Mouse (Mus musculus) T-cell, adult 66 days (primary cell): ENCODE results near the gene 1600012H06Rik. TPM values are rescaled to one million over a fixed set of nuclear protein-coding genes. Genes with fewer than 3 reads are reported as not detected.

ENCODE experiments used
- total RNA-seq, 2 experiments: library from RNA; stranded (reverse); gene quantifications; 3 replicates in 1 of 2; 4 replicates in 1 of 2; pipeline ENCODE4 v1.2.4; 2023

1600012H06Rik gene
- 10 to 100 TPM; 16.6 to 23.0 TPM for total RNA-seq

DNA sequence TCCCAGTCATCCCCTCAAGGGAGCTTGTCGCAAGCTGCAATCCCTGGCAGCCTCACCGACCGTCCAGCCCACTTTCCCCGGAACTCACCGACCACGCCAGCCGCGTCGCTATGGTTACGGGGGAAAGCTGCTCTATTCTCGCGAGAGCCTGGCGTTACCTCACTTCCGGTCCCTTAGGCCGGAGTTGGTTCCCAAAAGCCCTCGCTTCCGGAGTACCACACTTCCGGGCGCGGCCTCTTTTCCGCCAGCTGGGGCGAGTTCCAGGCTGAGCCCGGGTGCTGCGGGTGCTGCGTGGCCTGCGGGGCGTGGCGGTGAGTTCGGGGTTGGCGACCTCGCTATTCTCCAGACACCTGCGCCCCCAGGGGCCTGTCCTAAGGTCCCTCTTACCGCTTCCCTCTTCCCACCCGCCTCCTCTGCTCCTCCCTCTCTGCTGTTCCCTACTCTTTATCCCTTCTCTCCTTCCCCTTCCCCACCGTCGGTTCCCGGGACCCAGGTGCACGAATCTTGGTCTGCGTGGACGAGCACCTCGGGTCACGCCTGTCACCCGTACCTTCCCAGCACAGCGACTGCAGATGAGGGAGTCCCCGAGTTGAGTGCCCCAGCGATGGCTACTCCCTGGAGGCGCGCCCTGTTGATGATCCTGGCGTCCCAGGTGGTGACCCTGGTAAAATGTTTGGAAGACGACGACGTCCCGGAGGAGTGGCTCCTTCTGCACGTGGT lies at the start of gene 1600012H06Rik, which contains the start of gene Wdr27:
1600012H06Rik (plus strand) TSS at position 176 of the 720 bp plus-strand sequence.
Wdr27 (minus strand) TSS at position 150 of the 720 bp plus-strand sequence.

DNA sequence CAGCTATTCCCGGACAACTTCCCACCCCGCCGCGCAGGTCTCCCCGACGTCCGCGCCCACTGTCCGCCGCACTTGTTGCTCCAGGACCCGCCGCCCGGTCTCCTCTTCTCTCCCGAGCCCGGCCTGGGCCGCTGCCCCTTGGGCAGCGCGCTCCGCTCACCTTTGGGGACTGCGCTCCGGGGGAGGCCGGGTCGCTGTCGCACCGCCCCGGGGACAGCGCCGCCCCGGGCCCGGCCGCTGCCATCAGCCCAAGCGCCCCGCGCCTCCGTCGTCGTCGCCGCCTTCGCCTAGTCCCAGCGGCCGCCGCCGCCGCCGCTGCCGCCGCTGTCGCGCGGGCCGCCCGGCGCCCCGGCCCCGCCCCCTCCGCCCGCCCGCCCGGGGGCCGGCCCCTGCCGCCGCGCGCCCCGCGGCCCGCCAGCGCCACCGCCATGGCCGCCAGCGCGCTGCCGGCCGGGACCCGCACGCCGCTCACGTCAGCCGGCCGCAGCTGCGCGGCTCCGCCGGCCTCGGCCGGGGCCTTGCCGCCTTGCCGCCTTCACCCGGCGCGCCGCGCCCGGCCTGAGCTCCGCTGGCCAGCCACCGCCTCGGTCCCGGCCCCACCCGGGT lies 18.1 kb downstream of the 1600012H06Rik start, which contains the start of gene Phf10:
Phf10 (minus strand) TSS at position 323 of the 606 bp plus-strand sequence.

DNA sequence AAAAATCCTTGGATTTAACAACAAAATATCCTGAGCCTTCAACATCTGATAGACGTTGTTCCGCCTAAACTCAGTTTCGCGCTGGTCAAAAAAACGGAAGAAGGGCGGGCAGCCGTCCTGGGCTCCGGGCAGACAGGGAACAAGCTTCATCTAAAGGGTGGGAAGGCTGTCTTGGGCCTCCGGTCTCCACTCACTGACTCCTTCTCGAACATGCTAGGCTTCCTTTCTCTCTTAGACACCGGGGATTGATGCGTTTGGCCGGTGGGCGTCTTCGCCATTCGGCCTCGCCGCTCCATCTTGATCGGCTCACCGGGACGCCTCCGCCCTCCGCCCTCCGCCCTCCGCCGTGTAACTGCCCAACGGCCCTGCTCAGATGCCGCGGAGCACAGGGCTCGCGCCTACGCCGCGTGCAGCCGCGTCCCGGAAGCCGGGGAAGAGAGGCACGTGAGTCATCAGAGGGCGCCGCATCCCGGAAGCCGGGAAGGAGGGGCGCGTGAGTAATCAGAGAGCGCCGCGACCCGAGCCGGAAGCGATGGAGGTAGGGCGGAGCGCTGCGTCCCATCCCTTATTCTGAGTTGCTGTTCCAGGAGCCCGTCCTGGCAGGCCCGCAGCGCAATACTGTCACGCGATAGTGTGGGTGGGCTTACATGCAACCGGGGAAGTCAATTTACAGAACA lies 35.5 kb downstream of the 1600012H06Rik start, which contains the start of the genes 9030025P20Rik and Gm3417:
9030025P20Rik (plus strand) TSS at position 107 of the 677 bp plus-strand sequence.
Gm3417 (minus strand) TSS at position 429 of the 677 bp plus-strand sequence.

Other genes with a start within 250 kb of the 1600012H06Rik start
- not detected for gene Thbs2, start 248.9 kb upstream of the 1600012H06Rik start, total RNA-seq
- not detected for gene Wdr27, start within 50 bp of the 1600012H06Rik start, total RNA-seq
- 10 to 100 TPM; 38.6 to 50.0 TPM for gene Phf10, start 18.1 kb downstream of the 1600012H06Rik start, total RNA-seq
- gene 9030025P20Rik, start 35.3 kb downstream of the 1600012H06Rik start, total RNA-seq: 10 to 100 TPM; 23.6 to 26.1 TPM
- not detected for gene Gm3417, start 35.6 kb downstream of the 1600012H06Rik start, total RNA-seq
- gene Gm3435, start 67.0 kb downstream of the 1600012H06Rik start, total RNA-seq: 1 to 10 TPM; 7.3 to 7.7 TPM
- gene Ermard, start 98.0 kb downstream of the 1600012H06Rik start, total RNA-seq: 100 to 1,000 TPM; 118 to 130 TPM
- not detected for gene Tcte3, start 98.3 kb downstream of the 1600012H06Rik start, total RNA-seq
- 1 to 10 TPM; 8.2 to 9.2 TPM for gene Gm3448, start 98.4 kb downstream of the 1600012H06Rik start, total RNA-seq